Mouse (Mus musculus): ENCODE results near the gene Gm21983.

GRCm38 (mm10) chr7:27168371-27168770, 12.5 kb downstream of the Gm21983 start:
- no peak for TF ChIP-seq POLR2A (IDR thresholded peaks at IDR 0.05; ENCODE audit: borderline replicate concordance, extremely low read depth, low read depth, low read length)
- TF ChIP-seq CTCF (IDR thresholded peaks at IDR 0.05; ENCODE audit: insufficient read depth, low read length): no peak

Data from lung, adult 2 months (tissue).